Mouse (Mus musculus) megakaryocyte, embryonic 14.5 days (primary cell): Measurements from ENCODE around the gene Ltbp4. TPM values are rescaled to one million over a fixed set of nuclear protein-coding genes. Genes with fewer than 3 reads are reported as not detected.

Experiments used
- H3K27me3 ChIP-seq: replicated peaks from 2 replicates; pipeline ENCODE3; 2012; ENCODE audit warnings: inconsistent platforms
- H3K36me3 ChIP-seq: replicated peaks from 2 replicates; pipeline ENCODE3; 2012; ENCODE audit warnings: low read length, inconsistent platforms, mixed read lengths
- H3K4me1 ChIP-seq: 2 replicates; pipeline ENCODE4 v1.6.1; 2012; ENCODE audit warnings: inconsistent platforms
- H3K4me3 ChIP-seq: replicated peaks from 2 replicates; pipeline ENCODE3; 2012; ENCODE audit warnings: moderate library complexity, mild to moderate bottlenecking, inconsistent platforms
- H3K9me3 ChIP-seq: 2 replicates; pipeline ENCODE4 v1.6.1; 2012; ENCODE audit warnings: inconsistent platforms
- FLI1 ChIP-seq: IDR thresholded peaks from 2 replicates; pipeline ENCODE4 v1.6.1; 2012; ENCODE audit warnings: low read length, inconsistent platforms, mixed read lengths
- GATA1 ChIP-seq: IDR thresholded peaks from 3 replicates; pipeline ENCODE4 v1.6.1; 2012; ENCODE audit warnings: mixed read lengths, low read length, inconsistent platforms, borderline replicate concordance
- polyA plus RNA-seq: library from polyadenylated mRNA; stranded (reverse); fragments of >175 nt; gene quantifications from 2 replicates; pipeline ENCODE4 v1.2.3, GENCODE M21; 2012; ENCODE audit warnings: low replicate concordance; ENCODE audit not compliant: insufficient read depth

The Ltbp4 gene
- polyA plus RNA-seq, 1 experiment, result 0.28 TPM

DNA sequence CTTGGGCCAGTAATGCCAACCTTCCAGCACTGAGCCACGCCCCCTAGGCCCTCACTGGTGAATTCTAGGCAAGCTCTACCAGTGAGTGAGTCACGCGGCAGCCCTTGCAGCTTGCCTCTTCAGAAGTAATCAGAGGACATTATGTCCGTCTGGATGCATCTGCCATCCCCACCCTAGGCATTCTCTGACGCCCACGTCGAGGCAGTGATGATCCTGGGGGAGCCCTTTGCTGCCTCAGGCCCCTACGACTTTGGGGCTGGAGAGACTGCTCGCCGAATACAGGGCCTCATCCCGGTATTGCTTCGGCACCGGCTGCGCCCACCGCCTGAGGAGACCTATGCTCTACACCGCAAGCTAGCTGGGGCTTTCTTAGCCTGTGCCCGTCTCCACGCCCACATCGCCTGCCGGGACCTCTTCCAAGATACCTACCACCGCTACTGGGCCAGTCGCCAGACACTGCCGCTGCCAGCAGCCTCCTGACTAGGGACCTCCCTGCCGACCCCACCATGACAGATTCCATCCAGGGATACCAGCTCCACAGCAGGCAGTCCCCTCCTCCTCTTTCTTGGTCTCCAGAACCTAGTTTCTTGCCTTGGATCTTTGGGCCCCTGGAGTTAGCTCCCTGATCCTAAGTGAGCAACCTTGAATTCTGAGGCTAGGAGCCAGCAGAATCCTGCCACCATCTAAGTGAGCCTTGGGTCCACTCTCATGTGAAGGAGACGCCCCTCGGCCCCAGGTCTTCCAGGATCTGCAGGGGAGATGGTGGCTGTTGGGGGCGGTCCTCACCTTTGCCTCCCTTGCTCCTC, 80.2 kb downstream of the Ltbp4 start:
- H3K36me3 ChIP-seq, result peaks cover 52% of the 10 kb centered on the region
- TF ChIP-seq FLI1 (no peak), GATA1 (no peak)
- H3K4me1 ChIP-seq, result peaks cover 62% of the 10 kb centered on the region
- peaks cover 33% of the 10 kb centered on the region for H3K27me3 ChIP-seq
- H3K9me3 ChIP-seq, result 0 out of 2 replicates have a peak, but pooled peaks cover 5% of the 10 kb centered on the region
- H3K4me3 ChIP-seq, result peak overlapping the region; percentile 92

- peaks cover 67% of the 10 kb centered on the region for H3K4me1 ChIP-seq
- no peak for TF ChIP-seq GATA1
- TF ChIP-seq FLI1, result no peak
- peaks cover 66% of the 10 kb centered on the region for H3K36me3 ChIP-seq
- H3K9me3 ChIP-seq, result 0 out of 2 replicates have a peak, but pooled peaks cover 5% of the 10 kb centered on the region
- peak overlapping the region; percentile 5 for H3K4me3 ChIP-seq
- peaks cover 19% of the 10 kb centered on the region for H3K27me3 ChIP-seq
Observed at GRCm38 (mm10) chr7:27255721-27256120, 81.8 kb downstream of the Ltbp4 start.

Other genes with a start within 250 kb of the Ltbp4 start
- gene Cyp2f2, start 217.8 kb downstream of the Ltbp4 start, polyA plus RNA-seq, result not detected in 2 replicates
- not detected in 2 replicates for gene Cyp2t4, start 184.0 kb downstream of the Ltbp4 start, polyA plus RNA-seq
- 75.2 and 107 TPM in 2 replicates for gene Egln2, start 170.9 kb downstream of the Ltbp4 start, polyA plus RNA-seq
- gene Rab4b, start 158.8 kb downstream of the Ltbp4 start, polyA plus RNA-seq, result 400 and 700 TPM in 2 replicates
- gene Gm21983, start 156.6 kb downstream of the Ltbp4 start, polyA plus RNA-seq, result not detected in 2 replicates
- not detected in 2 replicates for gene Mia, start 156.5 kb downstream of the Ltbp4 start, polyA plus RNA-seq
- gene BC024978, start 141.9 kb downstream of the Ltbp4 start, polyA plus RNA-seq, result 1.0 and 2.3 TPM in 2 replicates
- 467 and 2,125 TPM in 2 replicates for gene Snrpa, start 141.4 kb downstream of the Ltbp4 start, polyA plus RNA-seq
- gene Itpkc, start 109.0 kb downstream of the Ltbp4 start, polyA plus RNA-seq, result 1.0 and 3.0 TPM in 2 replicates
- gene Coq8b, start 104.7 kb downstream of the Ltbp4 start, polyA plus RNA-seq, result 45.5 and 46.3 TPM in 2 replicates
- 2.0 and 2.4 TPM in 2 replicates for gene Numbl, start 79.3 kb downstream of the Ltbp4 start, polyA plus RNA-seq
- gene Shkbp1, start 18.3 kb upstream of the Ltbp4 start, polyA plus RNA-seq, result 214 and 344 TPM in 2 replicates
- 1.4 and 7.6 TPM in 2 replicates for gene Gm20479, start 19.7 kb upstream of the Ltbp4 start, polyA plus RNA-seq
- 0.27 and 0.45 TPM in 2 replicates for gene Sptbn4, start 110.0 kb upstream of the Ltbp4 start, polyA plus RNA-seq
- 330 and 332 TPM in 2 replicates for gene Blvrb, start 110.3 kb upstream of the Ltbp4 start, polyA plus RNA-seq
- gene Sertad3, start 136.1 kb upstream of the Ltbp4 start, polyA plus RNA-seq, result 28.2 and 88.9 TPM in 2 replicates
- 159 and 273 TPM in 2 replicates for gene Sertad1, start 149.2 kb upstream of the Ltbp4 start, polyA plus RNA-seq
- 1.7 and 1.8 TPM in 2 replicates for gene Prx, start 161.6 kb upstream of the Ltbp4 start, polyA plus RNA-seq
- 1.6 and 2.1 TPM in 2 replicates for gene Hipk4, start 185.6 kb upstream of the Ltbp4 start, polyA plus RNA-seq
- gene Pld3, start 215.5 kb upstream of the Ltbp4 start, polyA plus RNA-seq, result 66.2 and 97.1 TPM in 2 replicates
- 19.6 and 32.1 TPM in 2 replicates for gene 2310022A10Rik, start 215.5 kb upstream of the Ltbp4 start, polyA plus RNA-seq